Comparison of ENCODE assay signal across 8 mouse cellular contexts in genomic region chr2:91101124-91101740, GRCm38 (mm10). TPM values are rescaled to one million over a fixed set of nuclear protein-coding genes. Genes with fewer than 3 reads are reported as not detected.
DNase-seq lines count a peak whose midpoint lies in the region; ATAC-seq and TF ChIP-seq lines count a peak whose summit lies in the region.

No protein-coding gene starts in this region.

- no peaks in the 10 kb centered on the region for H3K27me3 ChIP-seq in heart, embryonic 13.5 days (replicated peaks)
- H3K27me3 ChIP-seq in kidney, postnatal 0 days (ENCODE audit: insufficient read depth, low read length): no peaks in the 10 kb centered on the region
- H3K27me3 ChIP-seq in liver, embryonic 11.5 days (replicated peaks; ENCODE audit: control insufficient read depth, insufficient read depth, low read length): no peaks in the 10 kb centered on the region
- H3K27me3 ChIP-seq in splenic B cell, adult 2 months (ENCODE audit: control insufficient read depth, insufficient read depth, low read length, poor library complexity, severe bottlenecking): no peaks in the 10 kb centered on the region

- no peaks in the 10 kb centered on the region for H3K9me3 ChIP-seq in heart, embryonic 13.5 days
- H3K9me3 ChIP-seq in kidney, postnatal 0 days (replicated peaks; ENCODE audit: low read length): no peaks in the 10 kb centered on the region
- H3K9me3 ChIP-seq in liver, embryonic 11.5 days (ENCODE audit: control insufficient read depth, low read length): no peaks in the 10 kb centered on the region

- peaks cover 11% of the 10 kb centered on the region for H3K4me1 ChIP-seq in heart, embryonic 13.5 days
- H3K4me1 ChIP-seq in kidney, postnatal 0 days (replicated peaks; ENCODE audit: insufficient read depth, low read length): no peaks in the 10 kb centered on the region
- H3K4me1 ChIP-seq in liver, embryonic 11.5 days (replicated peaks; ENCODE audit: control insufficient read depth, insufficient read depth, low read length): peaks cover 18% of the 10 kb centered on the region

- peak; percentile 85 for DNase-seq in CD4-positive helper T cell, adult 2 months (ENCODE audit: low read depth, low spot score)
- DNase-seq in brain, embryonic 14.5 days (ENCODE audit: low read depth): peak; percentile 93
- DNase-seq in kidney, postnatal 0 days (ENCODE audit: low spot score): peak; percentile 96
- peak; percentile 80 for DNase-seq in liver, embryonic 11.5 days (ENCODE audit: low spot score)
- peak; percentile 94 for DNase-seq in naive thymus-derived CD4-positive, alpha-beta T cell, adult 2 months (ENCODE audit: low read depth)
- peak; percentile 94 for DNase-seq in splenic B cell, adult 2 months (ENCODE audit: low read depth, low spot score)

- 4% methylated on average over 7 of the region's 7 CpGs for WGBS in heart, embryonic 13.5 days
- whole genome bisulfite sequencing in kidney, postnatal 0 days: 7% methylated on average over 7 of the region's 7 CpGs
- WGBS in liver, embryonic 11.5 days: 9% methylated on average over 7 of the region's 7 CpGs

- no peaks in the 10 kb centered on the region for H3K36me3 ChIP-seq in heart, embryonic 13.5 days
- H3K36me3 ChIP-seq in kidney, postnatal 0 days (ENCODE audit: insufficient read depth, low read length): no peaks in the 10 kb centered on the region
- H3K36me3 ChIP-seq in liver, embryonic 11.5 days (ENCODE audit: control insufficient read depth, insufficient read depth, low read length): no peaks in the 10 kb centered on the region
- peaks cover 23% of the 10 kb centered on the region for H3K36me3 ChIP-seq in splenic B cell, adult 2 months (ENCODE audit: control insufficient read depth, insufficient read depth, low read length, poor library complexity, severe bottlenecking)

- peak overlapping the region; percentile 63 for H3K9ac ChIP-seq in heart, embryonic 13.5 days
- peak overlapping the region; percentile 43; the same call in 1 of the 2 replicates for H3K9ac ChIP-seq in kidney, postnatal 0 days (ENCODE audit: low read depth, low read length)
- H3K9ac ChIP-seq in liver, embryonic 11.5 days (ENCODE audit: low read depth, low read length): 0 out of 2 replicates have a peak overlapping the region, but pooled peaks have one; percentile 20

- no peak overlapping the region for H3K27ac ChIP-seq in heart, embryonic 13.5 days (replicated peaks)
- no peak overlapping the region for H3K27ac ChIP-seq in kidney, postnatal 0 days
- no peak overlapping the region for H3K27ac ChIP-seq in liver, embryonic 11.5 days (ENCODE audit: low read depth, low read length)

- TF ChIP-seq POLR2A in brain, embryonic 14.5 days (IDR thresholded peaks at IDR 0.05; ENCODE audit: borderline replicate concordance, extremely low read depth, insufficient read depth, insufficient read length, poor library complexity, severe bottlenecking): no peak

- no peak overlapping the region for H3K4me3 ChIP-seq in heart, embryonic 13.5 days
- no peak overlapping the region for H3K4me3 ChIP-seq in kidney, postnatal 0 days (replicated peaks; ENCODE audit: low read depth, low read length)
- H3K4me3 ChIP-seq in liver, embryonic 11.5 days (ENCODE audit: low read depth, low read length): no peak overlapping the region

- peak; percentile 77 for ATAC-seq in erythroid progenitor cell, adult 5-6 weeks (replicated peaks; ENCODE audit: low FRiP score, poor library complexity, severe bottlenecking)
- no peak; the same call in 1 of the 2 replicates for ATAC-seq in heart, embryonic 13.5 days (ENCODE audit: extremely low read depth, insufficient number of reproducible peaks, low FRiP score, low TSS enrichment)
- ATAC-seq in kidney, postnatal 0 days (replicated peaks; ENCODE audit: low FRiP score, low read depth): peak; percentile 83
- peak; percentile 81 for ATAC-seq in liver, embryonic 11.5 days (replicated peaks; ENCODE audit: low FRiP score)

- no peak overlapping the region for H3K4me2 ChIP-seq in heart, embryonic 13.5 days
- no peak overlapping the region for H3K4me2 ChIP-seq in kidney, postnatal 0 days (ENCODE audit: low read length)
- peak overlapping the region; percentile 29 for H3K4me2 ChIP-seq in liver, embryonic 11.5 days

- TF ChIP-seq CTCF in brain, embryonic 14.5 days (IDR thresholded peaks at IDR 0.05; ENCODE audit: borderline replicate concordance, extremely low read depth, insufficient read depth, insufficient read length): peak; percentile 98
- peak; percentile 98 for TF ChIP-seq CTCF in kidney, postnatal 0 days (IDR thresholded peaks at IDR 0.05; ENCODE audit: low read depth)

RNA-seq across cellular contexts. Expression of gene Mybpc3, which starts 16.7 kb away (rescaled TPM):
- 0.03 TPM in 1 of 2 replicates, not detected in the other for polyA plus RNA-seq in brain, embryonic 14.5 days (2012; rRNA removed)
- total RNA-seq in erythroid progenitor cell, adult 5-6 weeks (2015; ENCODE audit: low replicate concordance): not detected in 2 replicates
- total RNA-seq in erythroid progenitor cell, adult 5-6 weeks (2017; ENCODE audit: low replicate concordance): not detected in 2 replicates
- 806 and 882 TPM in 2 replicates for polyA plus RNA-seq in heart, embryonic 13.5 days (2015; fragmentation: Nextera tagmentation; extraction: Ambion mirVana)
- 0.08 and 0.13 TPM in 2 replicates for polyA plus RNA-seq in kidney, postnatal 0 days (2015; fragmentation: Nextera tagmentation; extraction: Ambion mirVana)
- 1.2 and 5.0 TPM in 2 replicates for polyA plus RNA-seq in liver, embryonic 11.5 days (2014; fragmentation: Nextera tagmentation; extraction: Ambion mirVana)

RNA-seq across cellular contexts. Expression of gene Spi1, which starts 19.0 kb away (rescaled TPM):
- 5.1 and 5.3 TPM in 2 replicates for polyA plus RNA-seq in brain, embryonic 14.5 days (2012; rRNA removed)
- 37.8 and 54.1 TPM in 2 replicates for total RNA-seq in erythroid progenitor cell, adult 5-6 weeks (2015; ENCODE audit: low replicate concordance)
- 21.9 and 31.9 TPM in 2 replicates for total RNA-seq in erythroid progenitor cell, adult 5-6 weeks (2017; ENCODE audit: low replicate concordance)
- polyA plus RNA-seq in heart, embryonic 13.5 days (2015; fragmentation: Nextera tagmentation; extraction: Ambion mirVana): 3.5 and 3.9 TPM in 2 replicates
- polyA plus RNA-seq in kidney, postnatal 0 days (2015; fragmentation: Nextera tagmentation; extraction: Ambion mirVana): 4.4 and 6.0 TPM in 2 replicates
- 19.5 and 22.7 TPM in 2 replicates for polyA plus RNA-seq in liver, embryonic 11.5 days (2014; fragmentation: Nextera tagmentation; extraction: Ambion mirVana)

RNA-seq across cellular contexts. Expression of gene Slc39a13, which starts 31.0 kb away (rescaled TPM):
- polyA plus RNA-seq in brain, embryonic 14.5 days (2012; rRNA removed): 50.7 and 58.1 TPM in 2 replicates
- 3.8 and 11.2 TPM in 2 replicates for total RNA-seq in erythroid progenitor cell, adult 5-6 weeks (2015; ENCODE audit: low replicate concordance)
- 0.26 and 0.83 TPM in 2 replicates for total RNA-seq in erythroid progenitor cell, adult 5-6 weeks (2017; ENCODE audit: low replicate concordance)
- 45.0 and 55.5 TPM in 2 replicates for polyA plus RNA-seq in heart, embryonic 13.5 days (2015; fragmentation: Nextera tagmentation; extraction: Ambion mirVana)
- 39.9 and 41.8 TPM in 2 replicates for polyA plus RNA-seq in kidney, postnatal 0 days (2015; fragmentation: Nextera tagmentation; extraction: Ambion mirVana)
- polyA plus RNA-seq in liver, embryonic 11.5 days (2014; fragmentation: Nextera tagmentation; extraction: Ambion mirVana): 19.6 and 20.0 TPM in 2 replicates

RNA-seq across cellular contexts. Expression of gene Psmc3, which starts 47.4 kb away (rescaled TPM):
- polyA plus RNA-seq in brain, embryonic 14.5 days (2012; rRNA removed): 159 and 160 TPM in 2 replicates
- 56.2 and 85.4 TPM in 2 replicates for total RNA-seq in erythroid progenitor cell, adult 5-6 weeks (2015; ENCODE audit: low replicate concordance)
- 101 and 248 TPM in 2 replicates for total RNA-seq in erythroid progenitor cell, adult 5-6 weeks (2017; ENCODE audit: low replicate concordance)
- polyA plus RNA-seq in heart, embryonic 13.5 days (2015; fragmentation: Nextera tagmentation; extraction: Ambion mirVana): 226 and 239 TPM in 2 replicates
- polyA plus RNA-seq in kidney, postnatal 0 days (2015; fragmentation: Nextera tagmentation; extraction: Ambion mirVana): 287 and 307 TPM in 2 replicates
- polyA plus RNA-seq in liver, embryonic 11.5 days (2014; fragmentation: Nextera tagmentation; extraction: Ambion mirVana): 324 and 347 TPM in 2 replicates

Comparison
In these comparisons a context has a peak if more than half of its experiments do, and no peak if none do; other contexts are left out.
1. RNA of gene Mybpc3, which starts 16.7 kb away (polyA plus RNA-seq): 806 to 882 TPM in heart, embryonic 13.5 days; 1.2 to 5.0 TPM in liver, embryonic 11.5 days, 0.08 to 0.13 TPM in kidney, postnatal 0 days and 0.03 TPM in brain, embryonic 14.5 days; every median in the first group is over 100 times any median in the second.
2. Peak in every context shown above with its lines, with median percentiles within 50 percentile points of each other: DNase-seq and H3K9ac ChIP-seq.